Mouse (Mus musculus) heart, postnatal 14 days (tissue): ENCODE results near the gene Sstr3. TPM values are rescaled to one million over a fixed set of nuclear protein-coding genes. Genes with fewer than 3 reads are reported as not detected.
A peak's percentile ranks its signal among the peaks of the same experiment; 100 is the strongest.

Experiments
- DNase-seq, 2 experiments: peaks; one replicate each; pipeline ENCODE4 v3.0.0; 2021 to 2022
- intact Hi-C: fragments of 180-260 bp; cut with DNase I; formaldehyde crosslinking; loops from one replicate; pipeline ENCODE4 v1.15.1; 2025
- long read RNA-seq, 2 experiments: library from polyadenylated mRNA; stranded (forward); transcript quantifications; one replicate each; pipeline ENCODE4 v2.0.0; 2021
- total RNA-seq, 2 experiments: library from RNA; stranded (reverse); gene quantifications; 2 replicates each; pipeline ENCODE4 v1.2.3; 2021

Gene Sstr3
- total RNA-seq, result not detected
- long read RNA-seq, experiment 1, result 0 reads
- long read RNA-seq, experiment 2, result 0 reads

DNA sequence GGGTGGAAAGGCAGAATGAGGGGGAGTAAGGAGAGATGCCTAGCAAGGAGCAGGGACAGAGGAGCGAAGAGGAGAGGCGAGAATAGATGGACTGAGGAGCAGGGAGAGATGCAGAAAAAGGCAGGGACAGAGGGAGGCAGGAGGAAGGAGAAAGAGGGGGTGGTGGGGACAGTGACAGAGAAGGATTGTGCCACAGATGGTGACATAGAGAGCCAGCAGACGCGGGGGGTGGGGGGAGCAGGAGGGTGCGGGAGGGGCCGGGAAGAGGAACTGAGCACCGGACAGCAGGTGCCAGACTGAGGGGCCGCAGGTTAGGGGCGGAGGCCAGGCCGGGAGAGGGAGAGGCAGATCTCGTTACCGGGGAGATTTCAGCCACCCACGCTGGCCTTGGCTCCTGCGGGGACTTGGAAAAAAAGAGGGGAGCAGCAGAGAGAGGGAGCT is at the start of gene Sstr3:
Gene Sstr3, minus strand, starts transcription at position 125 of the 441 bp plus-strand sequence.
- intact Hi-C loops, result no loop called here
- no peak for DNase-seq

DNA sequence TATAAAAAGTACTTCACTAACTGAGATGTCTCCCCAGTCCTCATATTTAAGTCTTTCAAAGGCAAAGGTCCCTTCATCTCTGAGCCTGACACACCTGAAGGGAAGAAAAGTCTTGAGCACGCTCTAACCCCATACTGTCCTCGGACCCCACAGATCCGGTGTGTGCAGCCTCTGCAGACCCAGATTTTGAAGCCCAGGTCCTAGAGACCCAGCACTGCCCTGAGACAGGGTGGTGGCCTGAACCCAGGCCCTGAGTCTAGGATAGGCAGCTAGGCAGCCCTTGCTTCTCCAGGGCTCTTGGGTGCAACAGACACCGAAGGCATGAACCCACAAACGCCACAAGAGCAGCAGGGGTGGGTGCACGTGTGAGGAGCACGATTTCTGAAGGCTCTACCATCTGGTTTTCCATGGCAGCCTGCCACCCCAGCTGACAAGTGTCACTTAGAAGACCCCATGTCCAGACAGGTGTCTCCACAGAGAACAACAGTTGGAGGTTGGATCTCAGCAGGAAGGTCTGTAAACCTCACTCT is 49.5 kb upstream of the Sstr3 start:
- no peak for DNase-seq
- intact Hi-C loops, result no loop called here

DNA sequence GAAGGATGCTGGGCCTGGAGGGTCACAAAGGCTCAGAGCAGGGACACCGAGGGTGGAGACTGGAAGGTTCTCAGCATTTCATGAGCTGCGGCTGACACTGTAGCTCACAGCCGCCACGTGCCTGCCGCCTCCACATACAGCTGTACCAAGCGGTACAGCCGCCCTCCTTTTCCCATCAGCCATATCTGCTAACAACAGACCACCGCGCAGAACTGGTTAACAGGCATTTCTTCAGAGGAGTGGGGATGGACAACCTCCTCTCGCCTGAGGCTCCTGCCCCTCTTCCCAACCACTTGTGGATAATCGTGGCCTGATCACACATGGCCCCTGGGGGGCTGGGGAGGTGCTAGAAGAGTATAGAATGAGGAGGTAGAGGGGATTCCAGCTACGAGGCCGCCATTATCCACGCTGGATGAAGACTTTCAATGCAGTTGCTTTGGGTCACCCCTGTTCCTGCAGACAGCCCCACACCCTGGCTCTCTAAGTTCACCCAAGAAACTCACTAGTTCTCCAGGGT is 48.0 kb upstream of the Sstr3 start:
- DNase-seq, result no peak
- intact Hi-C loops, result no loop called here

DNA sequence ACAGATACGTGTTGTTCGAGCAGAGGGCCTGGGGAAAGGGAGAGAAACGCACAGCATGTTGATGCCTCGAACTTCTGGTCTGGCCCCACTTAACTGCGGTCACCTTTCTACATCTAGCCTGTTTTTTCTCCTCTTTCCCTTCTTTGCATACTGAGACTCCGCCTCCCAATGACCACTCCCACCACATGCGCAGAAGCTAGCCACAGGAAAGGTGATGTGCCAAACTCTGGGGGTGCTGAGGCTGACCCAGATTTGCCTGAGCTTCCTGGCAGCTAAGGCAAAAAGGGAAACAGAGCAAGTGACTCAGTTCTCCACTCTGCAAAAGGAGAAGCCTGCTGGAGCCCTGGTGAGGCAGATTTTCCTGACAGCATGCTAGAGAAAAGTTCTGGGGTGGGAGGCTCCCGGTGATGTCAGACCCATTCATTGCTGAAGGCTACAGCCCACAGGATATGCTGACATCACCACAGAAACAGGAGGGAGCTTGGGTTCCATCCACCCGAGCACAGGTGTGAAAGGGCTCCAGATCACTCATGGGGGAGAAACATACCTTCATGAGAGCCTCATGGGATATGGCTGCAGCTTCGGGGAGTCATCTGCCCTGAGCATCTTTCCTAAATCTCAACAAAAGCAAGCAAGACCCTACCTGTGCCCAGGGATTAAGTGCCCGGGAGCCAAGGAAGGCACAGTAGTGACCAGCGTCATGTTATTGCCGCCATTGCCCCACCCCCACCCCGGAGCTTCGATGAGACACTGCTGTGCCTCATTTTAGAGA is 47.4 kb upstream of the Sstr3 start:
- intact Hi-C loops, result no loop called here
- DNase-seq, result no peak

DNA sequence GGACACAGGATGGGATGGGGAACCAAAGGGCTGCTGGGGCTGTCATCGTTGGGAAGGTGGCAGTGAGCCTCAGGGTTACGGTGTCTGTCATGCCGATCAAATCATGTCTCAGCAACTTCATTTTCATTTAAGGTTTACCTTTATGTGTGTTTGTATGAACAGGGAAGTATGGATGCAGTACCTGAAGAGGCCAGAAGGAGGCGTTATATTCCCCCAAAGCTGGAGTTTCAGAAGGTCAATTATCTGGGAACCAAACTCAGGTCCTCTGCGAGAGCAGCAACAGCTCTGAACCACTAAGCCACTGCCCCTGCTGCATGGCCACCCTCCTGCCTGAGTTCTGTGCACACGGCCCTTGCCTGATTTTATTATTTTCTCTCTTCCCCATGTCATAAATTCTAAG is 46.3 kb upstream of the Sstr3 start:
- intact Hi-C loops, result no loop called here
- DNase-seq, result no peak

DNA sequence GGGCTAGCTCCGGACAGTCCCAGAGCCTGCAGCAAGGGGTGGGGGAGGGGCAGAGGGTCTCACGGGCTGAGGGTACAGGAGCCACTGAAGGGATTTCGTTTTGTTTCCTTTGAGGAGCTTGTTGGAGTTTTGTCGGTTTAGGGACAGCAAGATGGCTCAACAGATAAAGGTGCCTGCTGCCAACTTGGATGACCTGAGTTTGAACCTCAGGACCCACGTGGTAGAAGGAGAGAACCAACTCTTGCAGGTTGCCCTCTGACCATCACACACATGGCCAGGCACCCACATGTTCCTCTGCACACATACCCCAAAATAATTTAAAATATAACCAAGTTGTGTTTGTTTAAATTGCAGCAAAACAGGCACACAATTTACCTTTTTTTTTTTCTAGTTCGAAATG is 45.5 kb upstream of the Sstr3 start:
- intact Hi-C loops, result no loop called here
- DNase-seq, result no peak

DNA sequence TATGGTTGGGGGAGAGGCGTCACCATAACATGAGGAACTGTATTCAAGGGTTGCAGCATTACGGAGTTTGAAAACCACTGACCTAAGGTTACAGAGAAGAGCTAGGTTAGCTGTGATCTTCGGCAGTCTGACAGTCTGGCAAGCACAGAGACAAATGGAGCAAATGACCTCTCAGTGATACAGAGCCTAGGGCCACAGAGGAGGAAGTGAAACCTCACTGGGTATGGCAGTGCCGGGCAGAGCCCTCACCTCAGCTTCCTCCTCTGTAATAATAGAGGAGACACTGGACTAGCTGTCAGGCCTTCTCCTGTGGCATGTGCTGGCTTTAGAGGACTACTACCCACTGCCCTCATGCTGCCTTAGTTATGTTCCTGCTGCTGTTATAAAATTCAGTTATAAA is 44.4 kb upstream of the Sstr3 start:
- intact Hi-C loops, result no loop called here
- DNase-seq, result peak in 1 of 2 experiments; percentile 17

DNA sequence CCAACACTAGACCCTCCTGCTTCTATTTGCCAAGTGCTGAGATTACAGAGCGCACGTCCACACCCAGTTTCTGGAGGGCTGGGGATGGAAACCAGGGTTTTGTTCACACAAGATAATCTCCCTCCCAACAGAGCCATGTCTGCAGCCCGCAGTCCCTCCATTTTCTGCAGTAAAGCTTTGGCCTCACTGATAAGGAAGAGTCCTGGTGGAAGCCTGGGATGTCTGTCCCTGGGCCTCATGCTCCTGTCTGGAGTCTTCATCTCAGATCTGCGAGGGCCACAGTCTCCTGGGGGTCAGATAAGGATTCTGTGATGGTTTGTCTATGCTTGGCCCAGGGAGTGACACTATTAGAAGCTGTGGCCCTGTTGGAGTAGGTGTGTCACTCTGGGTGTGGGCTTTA is 43.6 kb upstream of the Sstr3 start:
- no peak for DNase-seq
- intact Hi-C loops, result no loop called here

DNA sequence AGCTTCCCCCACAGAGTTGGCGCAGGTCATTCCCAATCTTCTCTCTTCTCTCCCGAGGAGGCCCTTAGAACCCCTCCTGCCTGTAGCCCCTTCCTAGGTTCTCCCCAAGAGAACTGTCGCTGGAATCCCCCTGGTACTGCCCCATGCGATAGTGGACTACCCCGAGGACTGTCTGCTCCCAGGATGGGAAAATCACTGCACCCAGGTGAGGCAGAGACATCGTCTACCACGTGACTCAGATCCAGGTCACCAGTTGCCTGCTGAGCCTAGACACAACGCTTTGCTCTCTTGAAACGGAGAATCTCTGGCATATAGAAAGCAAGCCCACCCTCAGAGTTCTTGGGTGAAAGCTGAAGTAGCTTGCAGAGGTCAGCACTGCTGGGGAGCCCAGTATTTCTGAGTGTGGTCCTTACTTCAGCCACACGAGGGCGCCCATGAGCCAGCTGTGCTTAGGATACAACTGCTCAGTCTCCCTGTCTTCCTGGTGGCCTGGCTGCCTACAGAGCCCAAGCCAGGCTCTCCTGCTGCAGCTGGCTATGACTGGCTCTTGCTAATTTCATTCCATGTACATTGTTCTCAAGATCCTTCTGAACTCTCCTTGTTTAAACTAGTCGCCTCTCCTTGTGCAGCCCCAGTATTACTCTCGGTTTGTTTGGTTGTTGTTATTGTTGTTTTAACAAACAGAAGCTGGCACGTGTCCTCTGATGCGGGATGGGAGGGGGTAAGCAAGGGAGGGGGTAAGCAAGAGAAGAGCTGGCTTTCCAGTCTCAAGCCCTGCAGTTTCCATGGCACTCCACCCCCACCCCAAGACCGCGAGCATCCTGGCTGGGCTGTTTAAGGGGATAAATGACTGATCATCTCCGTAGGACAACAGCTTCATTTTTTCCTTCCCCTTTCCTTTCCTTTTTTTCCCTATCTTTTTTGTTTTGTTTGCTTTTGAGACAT is 42.8 kb upstream of the Sstr3 start:
- DNase-seq, result peak; percentile 87 to 93
- intact Hi-C loops, result loop anchor here (1.0 kb wide), 1 partner anchor 157 kb away; no protein-coding TSS in a partner anchor

DNA sequence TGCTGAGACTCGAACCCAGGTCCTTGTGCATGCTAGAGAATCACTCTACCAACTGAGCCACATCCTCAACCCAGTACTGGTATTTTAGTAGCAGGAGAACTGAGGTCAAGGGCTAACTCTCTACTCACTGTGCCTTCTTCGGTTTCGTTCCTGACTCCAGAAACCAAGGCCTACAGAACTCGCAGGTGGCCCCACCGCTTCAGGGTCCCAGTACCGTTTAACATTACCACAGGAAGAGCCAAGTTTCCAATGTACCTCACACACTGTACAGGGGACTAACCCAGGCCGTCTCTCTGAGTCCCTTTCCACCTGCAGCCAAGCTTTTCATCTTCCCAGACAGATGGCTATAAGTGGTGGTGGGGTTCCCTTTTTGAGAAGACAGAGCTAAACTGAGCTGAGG is 40.9 kb upstream of the Sstr3 start:
- intact Hi-C loops, result no loop called here
- DNase-seq, result no peak

DNA sequence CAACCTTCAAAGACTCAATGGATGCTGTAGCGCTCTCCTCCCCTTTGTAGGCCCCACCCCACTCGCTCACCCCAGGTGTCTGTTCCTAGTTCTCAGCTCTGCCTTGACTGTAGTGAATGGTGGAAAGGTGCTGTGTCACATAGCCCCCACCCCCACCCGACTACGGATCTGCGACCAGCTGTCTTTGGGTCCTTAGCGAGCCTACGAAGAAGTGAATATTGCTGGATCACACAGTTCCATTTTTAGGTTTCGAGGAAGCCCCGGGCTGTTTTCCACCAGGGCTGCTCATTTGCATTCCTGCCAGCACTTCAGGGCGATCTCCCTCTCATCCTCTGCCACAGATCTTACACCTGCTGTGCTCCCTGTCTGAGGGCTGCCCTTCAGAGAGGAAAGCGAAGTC is 38.9 kb upstream of the Sstr3 start:
- intact Hi-C loops, result loop anchor here (5.0 kb wide), 1 partner anchor 51 kb away; the partner anchor contains the start of gene C1qtnf6
- DNase-seq, result no peak

DNA sequence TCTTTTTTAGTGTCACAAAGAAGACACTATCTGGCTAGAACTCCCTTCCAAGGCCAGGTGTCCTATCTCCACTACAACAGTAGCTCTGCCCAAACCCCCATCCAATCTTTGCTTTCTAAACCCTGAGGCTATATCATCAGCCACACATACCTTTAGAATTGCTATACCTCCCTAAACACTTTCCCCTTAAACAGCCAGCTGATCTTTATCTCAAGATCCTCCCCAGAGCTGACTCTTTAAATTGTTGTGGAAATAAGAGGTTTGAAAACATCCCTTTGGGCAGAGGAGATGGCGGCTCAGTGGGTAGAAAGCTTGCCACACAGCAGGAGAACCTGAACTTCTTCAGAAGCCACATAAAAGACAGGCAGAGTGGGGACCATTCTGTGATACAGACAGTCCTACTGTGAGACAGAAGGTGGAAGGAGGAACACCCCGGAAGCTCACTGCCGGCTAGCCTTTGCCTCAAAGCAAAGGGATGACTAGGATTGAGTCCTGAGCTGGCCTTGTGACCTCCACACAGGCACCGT is 31.9 kb upstream of the Sstr3 start:
- intact Hi-C loops, result no loop called here

DNA sequence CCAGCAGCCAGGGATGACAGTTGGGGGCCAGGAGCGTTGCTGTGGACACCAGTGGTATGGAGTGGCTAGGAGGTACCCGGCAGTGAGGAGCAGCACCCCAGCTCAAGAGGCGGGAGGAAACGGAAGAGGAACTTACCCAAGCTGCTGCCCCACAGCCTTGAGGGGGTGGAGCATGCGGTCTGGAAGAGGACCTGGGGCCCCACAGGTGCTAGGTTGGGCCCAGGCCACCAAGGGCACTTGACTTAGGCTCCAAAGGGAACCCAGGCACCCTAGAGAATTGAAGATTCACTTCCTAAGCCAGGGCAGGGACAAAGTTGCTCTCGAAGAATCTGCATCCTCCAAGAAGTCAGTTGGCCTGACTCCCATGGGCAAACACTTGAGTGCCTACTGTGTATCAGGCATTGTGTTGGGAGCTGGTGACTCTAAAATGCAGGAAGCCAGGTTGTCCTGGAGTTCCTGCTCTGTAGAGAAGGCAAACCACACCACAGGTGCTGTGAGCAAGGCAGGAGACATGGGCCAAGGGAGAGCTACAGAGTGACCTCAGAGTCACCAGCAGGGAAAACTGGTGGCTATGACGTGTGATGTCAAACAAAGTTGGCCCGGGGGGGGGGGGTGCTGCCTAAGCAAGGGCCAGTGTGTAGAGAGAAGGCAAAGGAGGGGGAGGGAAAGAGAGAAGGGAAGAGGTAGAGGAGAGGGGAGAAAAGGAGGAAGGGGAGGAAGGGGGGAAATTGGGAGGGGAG is 28.3 kb upstream of the Sstr3 start, which contains the start of gene Rac2:
Gene Rac2, minus strand, starts transcription at position 126 of the 740 bp plus-strand sequence.
- intact Hi-C loops, result no loop called here

More for the DNA sequence above, 31.9 kb upstream of the Sstr3 start:
- DNase-seq, result no peak

DNA sequence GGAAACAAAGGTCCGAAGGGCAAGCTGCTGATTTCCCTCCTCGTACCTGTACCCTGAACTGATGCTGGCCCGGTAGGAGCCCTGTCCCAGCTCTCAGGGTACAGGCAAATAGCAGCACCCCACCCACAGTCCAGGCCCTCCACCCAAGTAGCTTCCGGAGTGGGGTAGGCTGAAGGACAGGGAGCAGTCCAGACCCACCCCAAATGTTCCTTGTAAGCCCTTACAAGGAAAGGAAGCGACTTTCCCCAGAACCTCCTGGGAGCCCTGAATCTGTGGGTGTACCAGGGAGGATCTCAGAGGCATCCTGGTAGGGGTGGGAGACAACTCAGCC is 27.8 kb upstream of the Sstr3 start:
- intact Hi-C loops, result no loop called here
- no peak for DNase-seq

More for the DNA sequence above, 28.3 kb upstream of the Sstr3 start, which contains the start of gene Rac2:
- DNase-seq, result no peak

DNA sequence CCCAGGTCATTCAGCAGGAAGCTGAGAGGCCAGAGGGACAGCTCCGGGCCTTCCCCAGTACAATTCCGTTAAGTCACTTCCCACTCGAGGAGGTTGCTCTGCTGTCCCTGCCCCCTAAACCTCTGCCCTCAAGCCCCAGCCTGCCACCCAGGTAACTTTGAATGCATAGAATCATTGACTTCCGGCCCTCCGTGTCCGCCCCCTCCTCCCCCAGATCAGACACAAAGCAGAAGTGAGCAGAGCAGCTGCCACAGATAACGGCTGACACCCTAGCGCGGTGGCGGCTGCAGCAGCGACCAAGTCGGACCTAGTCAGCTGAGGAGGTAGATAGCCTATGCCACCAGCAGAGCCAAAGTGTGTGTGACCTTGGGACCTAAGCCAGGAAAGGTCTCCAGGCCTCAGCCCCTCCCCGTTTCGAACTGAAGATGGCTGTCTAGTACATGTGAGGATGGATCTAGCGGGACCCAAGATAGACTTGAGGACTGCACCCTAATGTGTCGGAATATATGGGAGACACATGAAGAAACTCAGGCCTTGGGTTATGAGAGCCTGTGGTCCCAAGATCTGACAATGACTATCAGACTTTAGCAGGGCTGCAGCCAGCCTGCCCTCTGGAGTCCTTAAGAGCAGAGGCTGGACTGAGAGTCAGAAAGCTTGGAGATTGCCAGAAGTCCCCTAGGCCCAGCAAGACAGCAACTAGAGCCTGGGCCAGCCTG is 27.2 kb upstream of the Sstr3 start:
- intact Hi-C loops, result no loop called here

DNA sequence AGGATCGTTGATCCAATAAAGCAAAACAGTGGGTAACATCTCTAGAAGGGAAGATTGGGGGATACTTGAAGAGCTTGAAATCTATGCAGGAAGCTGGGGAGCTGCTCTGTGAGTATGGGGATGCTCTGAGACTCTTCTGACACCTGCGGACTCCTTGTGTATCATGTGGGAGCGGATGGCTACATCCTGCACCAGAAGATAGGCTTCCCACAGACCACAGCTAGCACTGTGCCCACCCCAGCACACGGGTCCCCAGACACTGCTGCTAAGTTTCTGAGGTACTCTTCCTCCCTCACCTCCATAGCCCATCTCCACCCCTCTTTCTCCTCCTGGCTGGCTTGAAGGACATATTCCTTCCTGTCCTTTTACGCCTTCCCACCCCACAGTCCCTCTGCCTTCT is 25.7 kb upstream of the Sstr3 start:
- DNase-seq, result no peak
- intact Hi-C loops, result no loop called here

More for the DNA sequence above, 27.2 kb upstream of the Sstr3 start:
- DNase-seq, result peak in 1 of 2 experiments; percentile 20

DNA sequence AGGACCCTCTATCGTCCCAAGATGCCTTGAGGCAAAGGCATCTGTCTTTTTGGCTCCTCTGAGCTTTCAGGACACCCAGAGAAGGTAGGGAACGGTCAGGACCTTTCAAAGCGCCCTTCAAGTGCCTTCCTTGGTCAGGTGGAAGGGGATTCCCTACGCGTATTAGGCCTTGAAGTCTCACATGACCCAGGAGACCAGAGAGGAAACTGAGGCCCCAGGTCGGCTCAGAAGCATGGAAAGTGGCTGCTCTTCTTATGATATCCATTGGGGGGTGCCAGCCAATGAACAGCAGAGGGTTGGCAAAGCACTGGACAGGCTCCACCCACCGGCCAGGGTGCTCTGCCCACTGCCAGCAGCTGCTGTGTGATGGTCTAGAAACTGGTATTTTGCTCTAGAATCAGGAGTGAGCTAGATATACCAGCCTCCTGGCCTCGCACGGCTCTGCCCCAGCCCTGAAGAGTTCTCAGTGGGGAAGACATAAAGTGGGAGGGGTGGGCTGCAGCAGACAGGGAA is 23.2 kb upstream of the Sstr3 start:
- intact Hi-C loops, result no loop called here
- no peak for DNase-seq

DNA sequence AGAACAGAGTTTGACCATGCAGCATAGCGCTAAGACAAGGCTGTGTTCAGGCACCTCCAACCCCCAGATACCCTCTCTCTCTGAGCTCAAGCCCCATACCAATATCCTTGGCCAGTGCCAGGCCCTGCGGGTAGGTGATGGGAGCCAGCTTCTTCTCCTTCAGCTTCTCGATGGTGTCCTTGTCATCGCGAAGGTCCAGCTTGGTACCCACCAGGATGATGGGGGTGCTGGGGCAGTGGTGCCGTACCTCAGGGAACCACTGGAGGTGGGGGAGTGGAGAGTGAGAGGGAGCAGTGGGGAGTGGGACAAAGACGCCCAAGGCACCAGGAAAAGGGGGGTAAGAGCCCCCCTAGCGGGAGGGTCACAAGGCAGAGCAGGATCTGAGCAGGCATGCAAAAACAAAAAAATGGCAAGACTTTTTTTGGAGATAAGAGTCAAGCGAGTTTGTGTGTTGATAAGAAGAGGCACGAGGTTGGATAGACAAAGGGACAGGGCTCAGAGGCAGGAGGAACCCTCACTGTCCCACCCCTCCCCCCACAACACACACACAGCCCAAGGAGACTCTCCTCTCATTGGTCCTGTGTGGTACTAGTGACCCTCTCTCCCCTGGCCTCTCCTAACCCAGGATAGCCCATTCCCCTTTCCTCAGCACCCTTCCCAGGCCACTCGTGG is 20.4 kb upstream of the Sstr3 start:
- intact Hi-C loops, result no loop called here
- no peak for DNase-seq
